Mouse (Mus musculus): ENCODE data around the gene Tcp1.
"Not testable (repeated sequence)": the region's sequence is repeated elsewhere in the genome, so short reads cannot be mapped to it uniquely, and the experiment has no call there.

Gene Tcp1

DNA sequence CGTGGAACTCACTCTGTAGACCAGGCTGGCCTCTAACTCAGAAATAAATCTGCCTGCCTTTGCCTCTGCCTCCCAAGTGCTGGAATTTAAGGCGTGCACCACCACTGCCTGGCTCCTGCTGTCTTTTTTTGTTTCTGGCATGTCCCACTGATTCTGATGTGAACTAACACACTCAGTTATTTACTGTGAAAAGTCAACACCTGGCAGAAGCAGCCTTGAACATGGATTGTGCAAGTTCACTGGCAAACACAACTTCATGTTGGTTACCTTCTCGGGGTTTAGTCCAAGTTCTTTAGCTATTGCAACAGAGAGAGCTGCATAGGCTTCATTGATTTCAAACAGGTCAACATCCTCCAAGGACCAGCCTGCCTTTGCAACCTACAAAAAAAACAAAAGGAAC lies 9.5 kb downstream of the Tcp1 start:
- peaks cover 68% of the 10 kb centered on the region for H3K36me3 ChIP-seq (ENCODE audit: insufficient read depth, low read length)
- no peaks in the 10 kb centered on the region for H3K9me3 ChIP-seq (ENCODE audit: low read length)
- no peak overlapping the region for H3K4me3 ChIP-seq (replicated peaks; ENCODE audit: low read length)
- peaks cover 37% of the 10 kb centered on the region for H3K4me1 ChIP-seq (replicated peaks; ENCODE audit: low read depth, low read length)
- TF ChIP-seq CTCF (conservative IDR thresholded peaks at IDR 0.05; ENCODE audit: low read length): no peak
- TF ChIP-seq NANOG (IDR thresholded peaks at IDR 0.05; ENCODE audit: borderline replicate concordance, low read length): no peak
- TF ChIP-seq POU5F1 (IDR thresholded peaks at IDR 0.05; ENCODE audit: borderline replicate concordance, low read length): no peak
- H3K27me3 ChIP-seq (ENCODE audit: insufficient read depth, low read length): no peaks in the 10 kb centered on the region

DNA sequence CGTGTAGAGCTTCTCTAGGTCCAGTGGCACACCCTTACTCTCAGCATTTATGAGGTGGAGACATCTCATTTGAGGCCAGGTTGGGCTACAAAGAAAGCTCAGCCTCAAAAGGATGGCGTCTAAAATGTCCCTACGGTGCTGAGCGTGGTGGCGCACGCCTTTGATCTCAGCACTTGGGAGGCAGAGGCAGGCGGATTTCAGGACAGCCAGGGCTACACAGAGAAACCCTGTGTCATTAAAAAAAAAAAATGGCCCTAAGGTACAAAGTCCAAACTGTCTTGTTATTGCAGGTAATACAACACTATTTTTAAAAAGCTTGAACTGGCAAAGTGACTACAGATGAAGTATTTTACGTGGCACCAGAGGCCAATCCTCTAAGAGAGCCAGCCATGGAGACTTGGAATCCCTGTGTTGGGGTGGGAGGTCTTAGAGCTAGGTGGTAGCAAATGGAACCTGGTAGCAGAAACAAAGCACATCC lies 10.2 kb downstream of the Tcp1 start:
- Histone ChIP-seq H3K4me3 (replicated peaks; ENCODE audit: low read length) (no peak overlapping the region), H3K9me3 (ENCODE audit: low read length) (no peaks in the 10 kb centered on the region), H3K27me3 (ENCODE audit: insufficient read depth, low read length) (no peaks in the 10 kb centered on the region), H3K36me3 (ENCODE audit: insufficient read depth, low read length) (peaks cover 60% of the 10 kb centered on the region), H3K4me1 (replicated peaks; ENCODE audit: low read depth, low read length) (peaks cover 34% of the 10 kb centered on the region)
- TF ChIP-seq CTCF (conservative IDR thresholded peaks at IDR 0.05; ENCODE audit: low read length) (no peak), POU5F1 (IDR thresholded peaks at IDR 0.05; ENCODE audit: borderline replicate concordance, low read length) (no peak), NANOG (IDR thresholded peaks at IDR 0.05; ENCODE audit: borderline replicate concordance, low read length) (no peak)

DNA sequence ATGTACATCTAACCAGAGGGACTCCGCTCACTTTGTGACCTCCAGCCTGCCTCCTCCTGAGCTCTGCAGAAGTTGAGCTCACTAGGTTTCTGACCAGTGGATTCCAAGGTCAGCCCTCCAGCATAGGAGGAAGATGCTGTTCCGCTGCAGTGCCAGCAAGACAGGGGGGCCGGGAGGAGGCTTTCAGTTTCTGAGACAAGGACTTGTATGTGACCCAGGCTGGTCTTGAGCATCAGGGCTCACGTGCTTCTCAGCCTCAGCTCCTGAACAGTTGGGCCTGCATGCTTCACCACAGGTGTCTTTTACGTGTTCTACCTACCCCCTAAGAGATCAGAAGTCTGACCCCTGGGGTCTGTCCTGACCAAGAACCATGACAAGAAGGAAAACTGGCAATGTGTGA lies 16.1 kb downstream of the Tcp1 start:
- not testable (repeated sequence) for H3K27me3 ChIP-seq (ENCODE audit: insufficient read depth, low read length); H3K4me1 ChIP-seq (replicated peaks; ENCODE audit: low read depth, low read length); H3K36me3 ChIP-seq (ENCODE audit: insufficient read depth, low read length); H3K4me3 ChIP-seq (replicated peaks; ENCODE audit: low read length); H3K9me3 ChIP-seq (ENCODE audit: low read length)

DNA sequence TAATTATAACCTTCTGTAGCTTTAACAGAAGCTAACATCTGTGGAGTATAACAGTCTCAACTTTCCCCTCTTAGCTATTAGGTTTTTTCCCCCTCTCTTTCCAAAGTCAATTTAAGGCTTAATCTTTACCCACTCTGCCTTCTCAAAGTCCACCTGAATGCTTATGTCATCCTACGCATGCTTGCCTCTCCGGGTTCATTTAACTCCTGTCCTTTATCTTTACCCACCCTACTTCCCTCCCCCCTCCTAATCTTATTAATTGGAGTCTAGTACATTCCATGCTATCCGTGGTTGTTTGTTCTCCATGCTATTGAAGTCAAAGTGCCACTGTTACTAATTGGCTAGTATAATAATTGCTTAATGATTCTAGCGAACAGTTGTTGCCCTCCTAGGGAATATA lies 20.2 kb downstream of the Tcp1 start:
- TF ChIP-seq POU5F1 (IDR thresholded peaks at IDR 0.05; ENCODE audit: borderline replicate concordance, low read length) (no peak), NANOG (IDR thresholded peaks at IDR 0.05; ENCODE audit: borderline replicate concordance, low read length) (no peak), CTCF (conservative IDR thresholded peaks at IDR 0.05; ENCODE audit: low read length) (no peak)

DNA sequence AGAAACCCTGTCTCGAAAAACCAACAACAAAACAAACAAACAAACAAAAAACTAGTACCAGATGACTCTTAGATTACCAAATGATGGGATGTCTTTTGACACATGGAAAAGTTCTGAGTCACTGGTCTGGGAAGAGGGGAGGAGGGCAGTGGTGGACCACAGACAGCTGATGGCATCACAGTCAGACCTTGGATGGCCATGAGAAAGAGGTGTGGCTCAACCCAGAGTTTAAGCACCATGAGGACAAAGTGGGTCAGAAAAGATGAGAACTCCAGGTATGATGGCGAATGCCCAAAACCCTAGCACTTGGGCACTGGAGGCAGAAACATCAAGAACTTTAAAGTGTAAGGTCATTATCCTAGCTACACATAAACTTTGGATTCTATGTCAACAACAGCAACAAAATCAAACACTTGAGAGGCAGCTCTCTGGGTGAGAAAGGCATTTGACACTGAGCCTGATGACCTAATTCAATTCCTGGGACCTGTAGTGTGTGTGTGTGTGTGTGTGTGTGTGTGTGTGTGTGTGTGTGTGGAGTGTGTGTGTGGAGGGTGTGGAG lies 22.0 kb downstream of the Tcp1 start:
- Histone ChIP-seq H3K9me3 (ENCODE audit: low read length) (no peaks in the 10 kb centered on the region), H3K36me3 (ENCODE audit: insufficient read depth, low read length) (peaks cover 7% of the 10 kb centered on the region), H3K4me3 (replicated peaks; ENCODE audit: low read length) (no peak overlapping the region), H3K4me1 (replicated peaks; ENCODE audit: low read depth, low read length) (peaks cover 8% of the 10 kb centered on the region; the same call in 1 of the 2 replicates), H3K27me3 (ENCODE audit: insufficient read depth, low read length) (no peaks in the 10 kb centered on the region)
- TF ChIP-seq POU5F1 (IDR thresholded peaks at IDR 0.05; ENCODE audit: borderline replicate concordance, low read length) (no peak), NANOG (IDR thresholded peaks at IDR 0.05; ENCODE audit: borderline replicate concordance, low read length) (no peak), CTCF (conservative IDR thresholded peaks at IDR 0.05; ENCODE audit: low read length) (no peak)

More for the DNA sequence above, 20.2 kb downstream of the Tcp1 start:
- Histone ChIP-seq H3K36me3 (ENCODE audit: insufficient read depth, low read length) (no peaks in the 10 kb centered on the region), H3K4me3 (replicated peaks; ENCODE audit: low read length) (no peak overlapping the region), H3K4me1 (replicated peaks; ENCODE audit: low read depth, low read length) (peaks cover 10% of the 10 kb centered on the region), H3K9me3 (ENCODE audit: low read length) (no peaks in the 10 kb centered on the region), H3K27me3 (ENCODE audit: insufficient read depth, low read length) (no peaks in the 10 kb centered on the region)

DNA sequence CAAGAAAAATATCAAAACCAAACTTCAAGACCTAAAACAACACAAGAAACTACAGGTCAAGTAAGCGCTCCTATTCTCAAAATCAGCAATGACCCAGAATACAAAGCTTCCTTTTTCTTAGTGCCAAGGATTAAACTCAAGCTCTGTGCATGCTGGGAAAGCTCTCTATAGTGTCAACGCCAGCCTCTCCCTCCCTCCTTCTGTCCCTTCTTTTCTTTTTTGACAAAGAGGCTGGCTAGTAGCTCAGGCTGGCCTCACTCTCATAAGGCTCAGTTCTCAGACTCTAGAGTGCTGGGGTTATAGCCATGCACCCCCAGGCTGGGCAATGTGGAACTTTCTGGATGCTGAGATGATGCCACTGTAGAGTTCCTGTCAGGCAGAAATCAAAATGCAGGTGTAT lies 22.6 kb downstream of the Tcp1 start:
- Histone ChIP-seq H3K9me3 (ENCODE audit: low read length) (no peaks in the 10 kb centered on the region), H3K4me3 (replicated peaks; ENCODE audit: low read length) (no peak overlapping the region), H3K4me1 (replicated peaks; ENCODE audit: low read depth, low read length) (peaks cover 8% of the 10 kb centered on the region; the same call in 1 of the 2 replicates), H3K36me3 (ENCODE audit: insufficient read depth, low read length) (peaks cover 12% of the 10 kb centered on the region), H3K27me3 (ENCODE audit: insufficient read depth, low read length) (no peaks in the 10 kb centered on the region)
- no peak for TF ChIP-seq CTCF (conservative IDR thresholded peaks at IDR 0.05; ENCODE audit: low read length)

DNA sequence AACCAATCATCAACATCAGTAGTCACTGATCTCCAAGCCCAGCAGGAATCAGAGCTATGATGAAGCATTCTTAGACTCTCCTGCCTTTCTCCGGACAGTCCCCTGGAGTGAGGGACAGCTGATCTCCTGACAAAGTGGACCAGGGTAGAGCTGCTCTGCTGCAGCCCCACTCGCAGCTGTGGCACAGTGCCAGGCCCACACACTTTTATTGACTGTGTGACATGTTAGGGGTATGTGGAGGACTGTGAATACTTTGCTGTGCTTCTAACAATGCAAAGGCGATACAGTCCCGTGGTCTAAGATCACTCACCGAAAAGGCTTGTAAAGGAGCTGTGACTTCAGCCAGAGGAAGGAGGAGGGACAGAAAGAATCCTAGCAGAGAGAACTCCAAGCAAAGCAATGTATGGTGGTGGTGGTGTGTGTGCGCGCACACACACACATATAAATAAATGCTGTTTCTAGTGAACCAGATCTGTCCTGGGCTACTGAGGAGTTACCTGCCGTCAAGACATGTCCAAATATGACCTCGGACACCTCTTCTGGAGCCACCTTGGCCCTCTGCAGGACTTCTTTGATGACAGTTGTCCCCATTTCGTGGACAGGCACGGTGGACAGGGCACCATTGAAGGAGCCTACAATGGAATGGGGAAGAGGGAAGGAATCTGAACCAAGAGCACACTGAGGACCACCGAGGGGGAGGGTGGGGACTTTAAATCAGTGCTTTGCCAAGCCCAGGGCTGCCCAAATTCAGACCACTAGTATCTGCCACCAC lies 24.1 kb downstream of the Tcp1 start:
- Histone ChIP-seq H3K4me3 (replicated peaks; ENCODE audit: low read length) (peak overlapping the region; percentile 69), H3K4me1 (replicated peaks; ENCODE audit: low read depth, low read length) (peaks cover 10% of the 10 kb centered on the region; the same call in 1 of the 2 replicates), H3K36me3 (ENCODE audit: insufficient read depth, low read length) (peaks cover 25% of the 10 kb centered on the region)
- not testable (repeated sequence) for H3K9me3 ChIP-seq (ENCODE audit: low read length); H3K27me3 ChIP-seq (ENCODE audit: insufficient read depth, low read length)

DNA sequence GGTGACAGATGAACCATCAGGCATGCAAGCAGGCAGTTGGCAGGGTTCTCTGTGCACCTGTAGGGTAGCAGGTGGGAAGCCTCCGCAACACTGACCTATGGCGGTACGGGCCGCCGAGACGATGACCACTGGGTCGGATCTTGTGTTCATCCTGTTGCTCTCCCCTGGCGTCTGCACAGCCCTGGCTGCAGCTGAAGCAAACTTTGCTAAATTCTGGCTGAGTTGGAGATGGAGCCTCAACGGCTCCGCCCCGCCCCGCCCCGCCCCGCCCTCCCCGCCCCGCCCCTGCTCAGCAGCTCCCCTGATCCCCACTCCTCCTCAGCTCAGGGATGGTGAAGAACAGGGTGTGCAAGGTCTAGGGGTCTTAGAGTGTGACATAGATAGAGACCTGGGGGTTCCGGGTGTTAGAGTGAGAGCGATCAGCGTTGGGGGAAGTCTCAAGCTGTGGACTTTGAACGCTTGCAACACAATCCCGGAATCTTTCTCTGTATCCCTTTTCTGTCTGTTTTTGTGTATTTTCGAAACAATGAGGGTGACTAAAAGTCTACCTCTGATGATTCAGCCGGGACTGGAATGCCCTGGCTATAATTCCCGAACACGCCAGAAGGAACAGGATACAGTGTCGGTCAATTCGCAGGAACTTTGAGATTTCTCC lies 24.8 kb downstream of the Tcp1 start, which contains the start of gene Acat3:
TSS of gene Acat3 (minus strand) at position 450 of the 655 bp plus-strand sequence.
- TF ChIP-seq POU5F1 (IDR thresholded peaks at IDR 0.05; ENCODE audit: borderline replicate concordance, low read length) (no peak), CTCF (conservative IDR thresholded peaks at IDR 0.05; ENCODE audit: low read length) (no peak), NANOG (IDR thresholded peaks at IDR 0.05; ENCODE audit: borderline replicate concordance, low read length) (no peak)
- Histone ChIP-seq H3K4me1 (replicated peaks; ENCODE audit: low read depth, low read length) (peaks cover 10% of the 10 kb centered on the region; the same call in 1 of the 2 replicates), H3K9me3 (ENCODE audit: low read length) (no peaks in the 10 kb centered on the region), H3K4me3 (replicated peaks; ENCODE audit: low read length) (peak within 1 kb of the TSS; percentile 69), H3K27me3 (ENCODE audit: insufficient read depth, low read length) (no peaks in the 10 kb centered on the region), H3K36me3 (ENCODE audit: insufficient read depth, low read length) (peaks cover 32% of the 10 kb centered on the region)

All from E14TG2a.4 (cell line).